Mouse (Mus musculus): ENCODE results near the gene Acot12.

DNA sequence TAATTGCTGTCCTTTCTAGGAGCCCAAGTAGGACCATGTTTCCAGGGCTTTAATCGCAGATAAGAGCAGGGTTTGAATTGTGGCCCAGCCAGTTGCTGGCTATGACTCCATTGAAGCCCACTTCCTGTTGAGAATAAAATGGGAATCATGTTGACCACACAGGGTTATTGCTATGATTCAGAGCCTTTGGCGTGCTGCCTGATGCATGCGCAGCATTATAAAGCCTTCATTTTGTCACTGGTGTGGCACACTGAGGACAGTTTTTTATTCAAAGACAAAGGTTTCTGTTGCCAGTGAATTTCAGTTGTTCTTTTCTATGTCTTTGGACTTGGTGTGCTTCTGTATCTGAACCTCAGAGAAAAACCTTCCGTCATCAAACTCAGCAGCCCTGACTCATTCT lies 14.9 kb downstream of the Acot12 start:
- no peak for TF ChIP-seq CTCF (IDR thresholded peaks at IDR 0.05; ENCODE audit: borderline replicate concordance, extremely low read depth, insufficient read depth, insufficient read length)
- TF ChIP-seq POLR2A (IDR thresholded peaks at IDR 0.05; ENCODE audit: borderline replicate concordance, extremely low read depth, insufficient read depth, insufficient read length, poor library complexity, severe bottlenecking) = no peak

Measured in brain, embryonic 14.5 days (tissue).